Mouse (Mus musculus): Measurements from ENCODE around the gene Fgf4.

GRCm38 (mm10) chr7:144854966-144855365 lies 7.8 kb downstream of the Fgf4 start:
- no peak for TF ChIP-seq CTCF (IDR thresholded peaks at IDR 0.05; ENCODE audit: extremely low read depth, insufficient read depth, insufficient read length, insufficient replicate concordance)
- no peak for TF ChIP-seq POLR2A (IDR thresholded peaks at IDR 0.05; ENCODE audit: low read depth, low read length)

Data from spleen, adult 2 months (tissue).